Mouse (Mus musculus) spleen, adult 12 weeks (tissue): ENCODE data around the gene Cit.

Experiments
- DNase-seq: peaks from one replicate; pipeline ENCODE4 v3.0.0; 2022; ENCODE audit warnings: low spot score

Cit gene

DNA sequence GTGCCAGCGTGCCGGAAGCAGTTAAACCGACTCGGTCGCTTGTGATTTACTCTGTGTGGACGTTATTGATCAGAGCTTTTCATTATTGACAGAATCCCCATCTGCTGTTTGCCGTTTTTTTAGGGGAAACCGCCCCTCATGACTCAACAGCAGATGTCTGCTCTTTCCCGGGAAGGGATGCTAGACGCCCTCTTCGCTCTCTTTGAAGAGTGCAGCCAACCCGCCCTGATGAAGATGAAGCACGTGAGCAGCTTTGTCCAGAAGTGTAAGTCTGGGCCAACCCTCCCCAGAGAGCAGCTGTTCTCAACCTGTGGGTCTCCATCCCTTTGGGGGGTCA lies 5.9 kb downstream of the Cit start:
- DNase-seq, result no peak

- no peak for DNase-seq
Observed at GRCm38 (mm10) chr5:115852431-115852830, 7.4 kb downstream of the Cit start.

- DNase-seq, result no peak
Observed at GRCm38 (mm10) chr5:115853691-115854090, 8.6 kb downstream of the Cit start.

- DNase-seq, result no peak
Observed at GRCm38 (mm10) chr5:115854370-115854769, 9.3 kb downstream of the Cit start.

- no peak for DNase-seq
Observed at GRCm38 (mm10) chr5:115858652-115859051, 13.6 kb downstream of the Cit start.

- no peak for DNase-seq
Observed at GRCm38 (mm10) chr5:115859461-115859860, 14.4 kb downstream of the Cit start.

DNA sequence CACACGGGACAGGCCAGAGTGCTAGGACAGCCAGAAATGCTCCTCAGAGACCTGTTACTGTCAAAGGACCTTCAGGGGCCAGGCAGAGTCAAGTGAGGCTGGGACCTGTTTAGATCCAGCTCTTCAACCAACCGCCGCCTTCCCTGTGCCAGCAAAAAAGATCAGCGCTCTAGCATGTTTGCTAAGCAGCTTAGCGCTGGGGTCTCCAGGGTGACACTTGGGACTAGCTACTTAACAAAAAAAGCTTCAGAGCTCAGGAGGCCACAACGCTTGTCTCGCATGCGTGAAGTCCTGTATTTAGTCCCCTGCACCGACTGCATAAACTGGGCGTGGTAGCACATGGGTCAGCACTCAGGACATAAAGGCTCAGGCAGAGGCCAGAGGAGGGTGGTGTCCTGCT lies 16.9 kb downstream of the Cit start:
- no peak for DNase-seq

- no peak for DNase-seq
Observed at GRCm38 (mm10) chr5:115862439-115862838, 17.4 kb downstream of the Cit start.

- DNase-seq, result no peak
Observed at GRCm38 (mm10) chr5:115866296-115866695, 21.2 kb downstream of the Cit start.

- no peak for DNase-seq
Observed at GRCm38 (mm10) chr5:115868540-115868939, 23.5 kb downstream of the Cit start.

GRCm38 (mm10) chr5:115869198-115869597 lies 24.1 kb downstream of the Cit start:
- DNase-seq, result no peak

DNA sequence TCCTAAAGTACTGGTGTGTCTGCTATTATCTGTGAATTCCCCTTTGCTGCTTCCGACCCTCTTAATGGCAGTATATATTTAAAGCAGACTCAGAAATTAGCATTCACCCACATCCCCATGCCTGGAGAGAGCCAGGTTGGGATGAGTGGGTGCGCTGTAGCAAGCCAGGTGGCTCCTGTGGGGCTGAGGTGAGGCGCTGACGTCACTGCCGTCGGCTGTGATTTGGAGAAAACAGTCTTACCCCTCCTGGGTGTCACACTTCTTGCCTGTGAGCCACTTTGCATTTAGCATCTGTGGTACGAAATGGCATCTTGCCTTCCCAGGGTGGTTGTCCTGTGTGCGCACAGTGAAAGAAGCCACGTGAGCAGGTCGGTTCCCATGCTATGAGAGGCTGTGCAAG lies 26.1 kb downstream of the Cit start:
- DNase-seq, result no peak

- no peak for DNase-seq
Observed at GRCm38 (mm10) chr5:115872106-115872505, 27.0 kb downstream of the Cit start.

DNA sequence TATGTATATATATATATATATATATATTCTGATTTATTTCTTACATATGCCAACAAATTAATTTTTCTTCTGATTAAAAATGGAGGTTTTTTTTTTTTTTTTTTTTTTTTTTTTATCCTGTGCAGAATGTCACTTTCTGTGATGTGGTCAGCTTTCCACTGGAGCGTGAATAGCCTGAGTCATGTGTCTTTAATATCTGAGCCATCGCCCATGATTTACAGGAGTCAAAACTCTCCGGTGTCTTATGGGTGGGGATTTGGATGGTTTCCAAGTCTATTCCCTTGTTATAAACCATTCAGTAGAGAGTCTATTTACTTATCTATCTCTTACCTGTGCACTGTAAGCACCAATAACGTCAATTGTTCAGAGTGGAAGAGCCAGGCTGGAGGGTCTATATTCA lies 27.9 kb downstream of the Cit start:
- DNase-seq, result no peak

DNA sequence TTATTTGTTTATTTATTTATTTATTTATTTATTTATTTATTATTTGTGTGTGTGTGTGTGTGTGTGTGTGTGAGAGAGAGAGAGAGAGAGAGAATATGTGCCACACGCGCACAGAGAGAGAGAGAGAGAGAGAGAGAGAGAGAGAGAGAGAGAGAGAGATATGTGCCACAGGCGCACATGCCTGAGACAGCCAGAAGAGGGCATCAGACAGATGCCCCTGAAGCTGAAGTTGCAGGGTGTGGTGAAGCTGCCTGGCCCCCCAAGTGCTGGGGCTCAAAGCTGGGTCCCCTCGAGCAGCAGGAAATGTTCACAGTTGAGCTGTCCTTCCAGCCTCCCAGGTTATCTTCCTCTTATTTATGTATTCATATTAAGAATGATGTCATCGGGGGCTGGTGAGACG lies 32.3 kb downstream of the Cit start:
- no peak for DNase-seq

- no peak for DNase-seq
Observed at GRCm38 (mm10) chr5:115882165-115882564, 37.1 kb downstream of the Cit start.

- no peak for DNase-seq
Observed at GRCm38 (mm10) chr5:115884429-115884828, 39.4 kb downstream of the Cit start.

DNA sequence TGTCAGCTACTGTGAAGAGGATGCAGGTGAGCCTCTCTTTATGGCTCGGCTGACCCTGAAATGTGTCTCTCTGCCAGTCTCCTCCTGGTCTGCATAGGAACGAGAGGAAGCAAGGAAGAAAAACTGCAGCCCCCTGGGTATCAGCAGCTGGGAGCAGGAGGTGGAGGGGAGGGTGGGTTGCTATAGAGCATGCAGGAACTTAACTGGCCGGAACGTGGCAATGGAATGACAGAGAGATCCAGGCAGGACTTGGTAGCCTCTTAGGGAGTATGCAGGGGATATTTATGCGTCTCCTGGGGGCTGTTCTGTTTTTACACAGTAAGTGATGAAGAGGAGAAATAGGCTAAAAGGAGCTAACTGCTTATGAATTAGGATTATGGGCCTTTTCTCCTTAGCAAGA lies 48.7 kb downstream of the Cit start:
- DNase-seq, result no peak

DNA sequence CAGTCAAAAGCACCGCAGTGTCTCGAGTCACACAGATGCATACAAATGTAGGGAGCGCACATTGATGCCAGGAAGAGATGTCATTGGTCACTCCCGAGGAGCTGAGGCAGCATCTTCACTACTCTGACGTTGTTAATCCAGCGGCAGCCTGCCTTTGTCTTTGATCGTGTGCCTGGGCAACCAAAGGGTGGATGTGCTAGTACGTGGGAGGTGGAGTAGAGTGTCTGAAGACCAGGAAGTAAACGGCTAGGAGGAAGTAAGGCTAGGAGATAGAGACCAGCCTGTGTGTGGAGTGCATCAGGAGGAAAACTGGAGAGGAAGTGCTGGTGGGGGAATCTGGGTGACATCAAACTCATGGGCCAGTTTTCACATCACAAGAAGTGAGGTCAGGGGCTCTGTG lies 52.0 kb downstream of the Cit start:
- DNase-seq, result no peak

GRCm38 (mm10) chr5:115907037-115908009 lies 62.2 kb downstream of the Cit start:
- no peak for DNase-seq

DNA sequence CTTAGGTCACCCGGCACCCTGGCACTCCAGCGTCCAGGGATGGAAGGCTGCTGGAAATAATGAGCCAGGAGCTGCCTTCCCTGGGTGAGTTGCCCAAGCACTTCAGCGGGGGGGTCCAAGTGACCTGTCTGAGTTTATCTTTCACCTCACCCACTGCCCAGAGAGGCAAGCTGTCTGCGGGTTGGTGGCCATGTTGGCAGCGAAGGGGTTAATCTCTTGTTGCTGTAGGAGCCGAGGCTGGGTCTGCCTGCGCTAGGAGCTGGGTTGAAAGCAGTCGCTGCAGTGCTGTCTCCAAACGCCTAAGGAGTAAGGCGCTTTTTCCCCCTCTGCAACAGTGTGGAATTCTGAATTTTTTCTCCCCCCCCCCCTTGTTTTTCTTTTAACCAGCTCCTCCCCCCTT lies 63.2 kb downstream of the Cit start:
- no peak for DNase-seq

- DNase-seq, result no peak
Observed at GRCm38 (mm10) chr5:115908699-115909098, 63.6 kb downstream of the Cit start.

- DNase-seq, result no peak
Observed at GRCm38 (mm10) chr5:115909106-115909505, 64.0 kb downstream of the Cit start.

DNA sequence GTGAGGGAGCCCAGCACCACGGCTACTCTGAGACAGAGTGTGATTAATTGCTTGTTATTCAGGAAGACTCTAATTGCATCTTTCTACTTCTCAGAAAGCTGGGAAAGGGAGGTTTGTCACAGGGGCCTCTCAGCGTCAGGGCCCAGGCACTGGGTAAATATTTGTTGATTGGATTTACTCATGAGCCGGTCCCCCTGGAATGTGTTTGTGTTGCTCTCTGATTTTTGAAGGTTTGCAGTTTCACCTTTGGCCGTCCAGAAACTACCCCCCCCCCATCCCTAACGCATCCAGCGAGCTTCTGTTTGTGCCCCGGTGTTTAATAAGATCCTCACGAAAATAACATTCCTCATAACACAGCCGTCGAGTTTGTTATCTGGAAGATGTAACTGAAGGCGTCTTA lies 65.4 kb downstream of the Cit start:
- DNase-seq, result no peak
